Mouse (Mus musculus) stomach, postnatal 0 days (tissue): ENCODE measurements around the gene Fam131a.

ENCODE experiments used
- CTCF ChIP-seq: IDR thresholded peaks from 2 replicates; pipeline ENCODE4 v1.5.1; 2016; ENCODE audit warnings: antibody characterized with exemption, low read depth, mild to moderate bottlenecking, moderate library complexity
- EP300 ChIP-seq: optimal IDR thresholded peaks from 2 replicates; pipeline ENCODE3; 2016; ENCODE audit warnings: antibody characterized with exemption

- TF ChIP-seq CTCF, result no peak
- TF ChIP-seq EP300, result no peak
Measured at GRCm38 (mm10) chr16:20712190-20712589, 19.1 kb downstream of the Fam131a start.
